Mouse (Mus musculus): ENCODE measurements around the gene Lcn9. TPM values are rescaled to one million over a fixed set of nuclear protein-coding genes. Genes with fewer than 3 reads are reported as not detected.
"Not testable (repeated sequence)": the region's sequence is repeated elsewhere in the genome, so short reads cannot be mapped to it uniquely, and the experiment has no call there.

Lcn9 gene
- polyA plus RNA-seq, 1 experiment from 2014 or later, result not detected

- no peak overlapping the region for H3K9ac ChIP-seq
- 70% methylated on average over 2 of the region's 2 CpGs for WGBS
- H3K4me2 ChIP-seq, result no peak overlapping the region
- ATAC-seq (ENCODE audit: insufficient number of reproducible peaks, insufficient read depth, low FRiP score, low TSS enrichment, low read depth), result no peak
- no peak overlapping the region for H3K27ac ChIP-seq
- no peaks in the 10 kb centered on the region for H3K36me3 ChIP-seq
- no peaks in the 10 kb centered on the region for H3K27me3 ChIP-seq
- H3K4me3 ChIP-seq, result no peak overlapping the region
- no peaks in the 10 kb centered on the region for H3K9me3 ChIP-seq
- H3K4me1 ChIP-seq, result no peaks in the 10 kb centered on the region
Measured at GRCm38 (mm10) chr2:25811711-25812110, 11.2 kb upstream of the Lcn9 start.

GRCm38 (mm10) chr2:25813364-25813763, 9.6 kb upstream of the Lcn9 start:
- no peak overlapping the region for H3K27ac ChIP-seq
- H3K9ac ChIP-seq, result no peak overlapping the region

GRCm38 (mm10) chr2:25815748-25816147, 7.2 kb upstream of the Lcn9 start, which contains the start of gene Glt6d1:
TSS of gene Glt6d1 (minus strand) at chr2:25815848.
- H3K4me3 ChIP-seq; ATAC-seq (ENCODE audit: insufficient number of reproducible peaks, insufficient read depth, low FRiP score, low TSS enrichment, low read depth); H3K4me1 ChIP-seq; H3K9ac ChIP-seq; H3K9me3 ChIP-seq; H3K27me3 ChIP-seq; H3K4me2 ChIP-seq; H3K36me3 ChIP-seq; H3K27ac ChIP-seq: not testable (repeated sequence)
- 63% methylated on average over 1 of the region's 1 CpGs for WGBS

More at GRCm38 (mm10) chr2:25813364-25813763, 9.6 kb upstream of the Lcn9 start:
- WGBS, result 79% methylated on average over 5 of the region's 5 CpGs
- H3K4me1 ChIP-seq, result no peaks in the 10 kb centered on the region
- H3K4me2 ChIP-seq, result no peak overlapping the region
- H3K36me3 ChIP-seq, result no peaks in the 10 kb centered on the region
- H3K9me3 ChIP-seq, result no peaks in the 10 kb centered on the region
- H3K4me3 ChIP-seq, result no peak overlapping the region
- H3K27me3 ChIP-seq, result no peaks in the 10 kb centered on the region
- ATAC-seq (ENCODE audit: insufficient number of reproducible peaks, insufficient read depth, low FRiP score, low TSS enrichment, low read depth), result no peak

GRCm38 (mm10) chr2:25824751-25825150, 1.8 kb downstream of the Lcn9 start:
- H3K4me3 ChIP-seq, result no peak overlapping the region
- H3K9ac ChIP-seq, result no peak overlapping the region
- no peaks in the 10 kb centered on the region for H3K9me3 ChIP-seq
- no peak overlapping the region for H3K27ac ChIP-seq
- no peak overlapping the region for H3K4me2 ChIP-seq
- ATAC-seq (ENCODE audit: insufficient number of reproducible peaks, insufficient read depth, low FRiP score, low TSS enrichment, low read depth), result no peak
- H3K27me3 ChIP-seq, result no peaks in the 10 kb centered on the region
- H3K36me3 ChIP-seq, result no peaks in the 10 kb centered on the region
- H3K4me1 ChIP-seq, result no peaks in the 10 kb centered on the region
- 77% methylated on average over 3 of the region's 3 CpGs for WGBS

GRCm38 (mm10) chr2:25828344-25828947, 5.5 kb downstream of the Lcn9 start:
- Histone ChIP-seq H3K9me3 (no peaks in the 10 kb centered on the region), H3K36me3 (no peaks in the 10 kb centered on the region), H3K27ac (no peak overlapping the region), H3K9ac (no peak overlapping the region), H3K4me3 (no peak overlapping the region), H3K4me1 (no peaks in the 10 kb centered on the region), H3K4me2 (no peak overlapping the region), H3K27me3 (no peaks in the 10 kb centered on the region)
- 74% methylated on average over 8 of the region's 8 CpGs for WGBS
- no peak for ATAC-seq (ENCODE audit: insufficient number of reproducible peaks, insufficient read depth, low FRiP score, low TSS enrichment, low read depth)

GRCm38 (mm10) chr2:25830786-25831185, 7.8 kb downstream of the Lcn9 start:
- WGBS, result 89% methylated on average over 3 of the region's 3 CpGs
- no peak overlapping the region for H3K4me3 ChIP-seq
- no peaks in the 10 kb centered on the region for H3K9me3 ChIP-seq
- H3K36me3 ChIP-seq, result no peaks in the 10 kb centered on the region
- H3K4me1 ChIP-seq, result no peaks in the 10 kb centered on the region
- H3K4me2 ChIP-seq, result no peak overlapping the region
- no peak for ATAC-seq (ENCODE audit: insufficient number of reproducible peaks, insufficient read depth, low FRiP score, low TSS enrichment, low read depth)
- H3K9ac ChIP-seq, result no peak overlapping the region
- H3K27ac ChIP-seq, result no peak overlapping the region
- no peaks in the 10 kb centered on the region for H3K27me3 ChIP-seq

- no peak overlapping the region for H3K9ac ChIP-seq
- no peaks in the 10 kb centered on the region for H3K9me3 ChIP-seq
- H3K4me3 ChIP-seq, result no peak overlapping the region
- H3K27me3 ChIP-seq, result no peaks in the 10 kb centered on the region
- H3K36me3 ChIP-seq, result no peaks in the 10 kb centered on the region
- H3K4me2 ChIP-seq, result no peak overlapping the region
- no peaks in the 10 kb centered on the region for H3K4me1 ChIP-seq
- H3K27ac ChIP-seq, result no peak overlapping the region
- no peak for ATAC-seq (ENCODE audit: insufficient number of reproducible peaks, insufficient read depth, low FRiP score, low TSS enrichment, low read depth)
- 48% methylated on average over 5 of the region's 5 CpGs for WGBS
Measured at GRCm38 (mm10) chr2:25836291-25836690, 13.3 kb downstream of the Lcn9 start.

- no peak overlapping the region for H3K4me3 ChIP-seq
- WGBS, result 62% methylated on average over 4 of the region's 4 CpGs
- H3K4me2 ChIP-seq, result no peak overlapping the region
- no peaks in the 10 kb centered on the region for H3K36me3 ChIP-seq
- no peak overlapping the region for H3K9ac ChIP-seq
- H3K4me1 ChIP-seq, result peaks cover 7% of the 10 kb centered on the region
- no peaks in the 10 kb centered on the region for H3K27me3 ChIP-seq
- no peak overlapping the region for H3K27ac ChIP-seq
- ATAC-seq (ENCODE audit: insufficient number of reproducible peaks, insufficient read depth, low FRiP score, low TSS enrichment, low read depth), result no peak
- H3K9me3 ChIP-seq, result no peaks in the 10 kb centered on the region
Measured at GRCm38 (mm10) chr2:25842161-25842560, 19.2 kb downstream of the Lcn9 start.

GRCm38 (mm10) chr2:25842758-25843157, 19.8 kb downstream of the Lcn9 start:
- Histone ChIP-seq H3K9me3 (no peaks in the 10 kb centered on the region), H3K4me3 (no peak overlapping the region), H3K4me1 (peaks cover 7% of the 10 kb centered on the region), H3K4me2 (no peak overlapping the region), H3K36me3 (no peaks in the 10 kb centered on the region), H3K27me3 (no peaks in the 10 kb centered on the region), H3K27ac (no peak overlapping the region), H3K9ac (no peak overlapping the region)
- ATAC-seq (ENCODE audit: insufficient number of reproducible peaks, insufficient read depth, low FRiP score, low TSS enrichment, low read depth), result no peak
- WGBS, result 71% methylated on average over 1 of the region's 1 CpGs

- no peak overlapping the region for H3K9ac ChIP-seq
- WGBS, result 84% methylated on average over 3 of the region's 3 CpGs
- ATAC-seq (ENCODE audit: insufficient number of reproducible peaks, insufficient read depth, low FRiP score, low TSS enrichment, low read depth), result no peak
Measured at GRCm38 (mm10) chr2:25844097-25844496, 21.1 kb downstream of the Lcn9 start.

GRCm38 (mm10) chr2:25846516-25846915, 23.6 kb downstream of the Lcn9 start:
- no peak for ATAC-seq (ENCODE audit: insufficient number of reproducible peaks, insufficient read depth, low FRiP score, low TSS enrichment, low read depth)
- Histone ChIP-seq H3K9me3 (no peaks in the 10 kb centered on the region), H3K9ac (no peak overlapping the region; the same call in 1 of the 2 replicates), H3K36me3 (no peaks in the 10 kb centered on the region), H3K4me1 (peaks cover 7% of the 10 kb centered on the region), H3K4me3 (no peak overlapping the region), H3K4me2 (no peak overlapping the region), H3K27me3 (no peaks in the 10 kb centered on the region), H3K27ac (no peak overlapping the region)
- WGBS, result 70% methylated on average over 8 of the region's 8 CpGs

More at GRCm38 (mm10) chr2:25844097-25844496, 21.1 kb downstream of the Lcn9 start:
- Histone ChIP-seq H3K27me3 (no peaks in the 10 kb centered on the region), H3K36me3 (no peaks in the 10 kb centered on the region), H3K4me1 (peaks cover 7% of the 10 kb centered on the region), H3K9me3 (no peaks in the 10 kb centered on the region), H3K4me3 (no peak overlapping the region), H3K27ac (no peak overlapping the region), H3K4me2 (no peak overlapping the region)

- no peaks in the 10 kb centered on the region for H3K36me3 ChIP-seq
- H3K4me1 ChIP-seq, result peaks cover 7% of the 10 kb centered on the region
- no peak for ATAC-seq (ENCODE audit: insufficient number of reproducible peaks, insufficient read depth, low FRiP score, low TSS enrichment, low read depth)
- H3K4me3 ChIP-seq, result no peak within 1 kb of the TSS
- no peaks in the 10 kb centered on the region for H3K27me3 ChIP-seq
- H3K4me2 ChIP-seq, result no peak within 1 kb of the TSS
- WGBS, result 83% methylated on average over 16 of the region's 16 CpGs
- no peak within 1 kb of the TSS for H3K27ac ChIP-seq
- H3K9me3 ChIP-seq, result no peaks in the 10 kb centered on the region
- no peak within 1 kb of the TSS; the same call in 1 of the 2 replicates for H3K9ac ChIP-seq
Measured at GRCm38 (mm10) chr2:25847226-25847625, 24.3 kb downstream of the Lcn9 start, which contains the start of gene Sohlh1. TSS of gene Sohlh1 (minus strand) at chr2:25847248.
